Mouse (Mus musculus): ENCODE measurements around the gene Traf3ip1.
"Not testable (repeated sequence)": the region's sequence is repeated elsewhere in the genome, so short reads cannot be mapped to it uniquely, and the experiment has no call there.

Gene Traf3ip1

DNA sequence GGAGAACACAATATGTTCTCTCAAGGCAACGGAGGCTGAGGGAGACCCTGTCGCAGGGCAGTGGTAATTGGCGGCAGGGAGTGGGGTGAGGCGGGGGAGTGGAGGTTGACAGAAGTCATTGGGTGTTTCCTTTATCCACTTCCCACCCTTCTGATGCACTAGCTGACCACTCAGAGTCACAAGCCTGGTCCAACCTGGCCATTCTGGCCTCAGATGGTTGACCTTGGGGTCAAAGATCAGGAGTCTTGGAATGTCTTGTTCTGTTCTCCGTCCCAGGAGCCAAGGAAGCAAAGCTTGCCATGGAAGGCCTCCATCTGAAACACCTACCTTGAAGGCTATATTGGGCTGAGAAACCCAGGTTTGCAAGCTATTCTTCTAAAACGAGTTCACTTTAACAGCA, 28.3 kb upstream of the Traf3ip1 start:
- no peak for DNase-seq

- DNase-seq = no peak
Measured at GRCm38 (mm10) chr1:91469888-91470419, 24.5 kb upstream of the Traf3ip1 start.

- DNase-seq = not testable (repeated sequence)
Measured at GRCm38 (mm10) chr1:91478145-91478544, 16.3 kb upstream of the Traf3ip1 start.

DNA sequence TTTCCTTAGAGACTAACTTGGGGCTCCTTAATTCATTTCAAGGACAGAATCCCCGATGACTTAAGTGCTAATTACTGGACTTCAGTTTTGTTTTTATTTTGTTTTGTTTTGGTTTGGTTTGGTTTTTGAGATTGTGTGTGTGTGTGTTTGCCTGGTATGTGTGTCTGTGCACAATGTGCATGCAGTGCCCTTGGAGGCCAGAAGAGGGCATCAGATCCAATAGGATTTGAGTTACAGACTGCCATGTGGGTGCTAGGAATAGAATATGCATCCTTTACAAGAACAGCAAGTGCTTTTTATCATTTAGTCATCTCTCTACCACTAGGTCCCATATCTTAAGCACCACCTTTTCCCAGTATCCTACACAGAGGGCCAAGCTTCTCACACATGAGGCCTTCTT, 15.5 kb upstream of the Traf3ip1 start:
- DNase-seq = no peak

GRCm38 (mm10) chr1:91482616-91483211, 11.7 kb upstream of the Traf3ip1 start:
- DNase-seq = no peak

- DNase-seq = peak; percentile 82 to 91
Measured at GRCm38 (mm10) chr1:91483304-91484010, 11.0 kb upstream of the Traf3ip1 start.

- DNase-seq = no peak
Measured at GRCm38 (mm10) chr1:91484011-91484346, 10.5 kb upstream of the Traf3ip1 start.

DNA sequence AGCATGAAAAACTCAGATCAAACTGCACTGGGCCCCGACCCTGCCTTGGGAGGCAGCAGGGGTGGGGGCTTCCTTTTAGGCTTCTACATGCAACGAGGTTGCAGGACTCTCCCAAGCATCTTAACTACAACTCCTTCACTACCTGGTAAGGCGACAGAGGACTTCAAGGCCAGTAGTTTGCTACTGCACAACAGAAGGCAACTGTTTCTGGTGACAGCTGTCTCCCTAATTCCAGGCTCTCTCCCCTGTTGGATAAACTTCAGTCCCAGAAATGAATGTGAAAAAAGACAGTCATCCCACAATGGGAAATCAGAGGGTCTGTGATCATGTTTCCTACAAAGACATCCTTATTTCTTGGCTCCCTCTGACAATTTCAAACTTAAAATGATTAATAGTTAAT, 9.0 kb upstream of the Traf3ip1 start:
- no peak for DNase-seq

- DNase-seq = no peak
Measured at GRCm38 (mm10) chr1:91486165-91486564, 8.3 kb upstream of the Traf3ip1 start.

- no peak for DNase-seq
Measured at GRCm38 (mm10) chr1:91490322-91490721, 4.1 kb upstream of the Traf3ip1 start.

DNA sequence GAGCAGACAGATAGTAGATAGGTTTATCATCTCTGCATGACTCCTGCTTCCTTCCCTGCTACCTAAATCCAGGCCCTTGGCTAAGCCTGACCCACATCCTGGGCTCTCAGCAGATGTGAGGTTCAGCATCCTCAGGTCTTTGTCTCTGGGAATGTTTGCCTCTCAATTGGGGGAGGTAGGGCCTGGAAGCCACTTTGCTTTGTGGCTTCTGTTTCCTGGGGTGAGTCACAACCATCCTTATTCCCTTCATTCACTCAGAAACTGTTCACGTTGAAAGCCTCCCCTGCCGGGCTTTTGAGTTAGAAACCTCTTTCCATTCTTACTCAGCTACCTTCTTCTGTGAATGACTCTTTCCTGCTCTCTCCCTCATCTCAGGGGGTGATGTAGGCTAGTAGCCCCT, 1.7 kb upstream of the Traf3ip1 start:
- DNase-seq = no peak

GRCm38 (mm10) chr1:91493938-91494337, 509 bp upstream of the Traf3ip1 start:
- DNase-seq = peak in 1 of 2 experiments; percentile 36

DNA sequence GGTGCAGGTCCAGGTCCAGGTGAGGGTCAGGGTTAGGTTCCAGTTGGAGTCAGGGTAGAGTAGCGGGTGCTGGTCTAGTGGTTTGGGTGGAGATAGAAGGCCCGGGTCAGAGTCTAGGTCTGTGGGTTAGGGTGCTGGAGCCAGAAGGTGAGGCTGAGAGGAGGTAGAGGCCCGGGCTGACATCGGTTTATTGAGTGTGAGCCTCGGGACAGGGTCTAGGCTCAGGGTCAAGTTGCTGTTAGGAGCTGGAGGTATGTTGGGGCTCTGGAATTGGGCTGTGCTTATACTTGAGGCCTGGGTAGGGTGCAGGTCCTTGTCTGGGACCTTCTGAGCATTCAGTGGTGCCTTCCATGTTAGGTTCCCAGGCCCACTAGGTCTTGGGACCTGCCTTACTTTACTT, 874 bp downstream of the Traf3ip1 start:
- no peak for DNase-seq

DNA sequence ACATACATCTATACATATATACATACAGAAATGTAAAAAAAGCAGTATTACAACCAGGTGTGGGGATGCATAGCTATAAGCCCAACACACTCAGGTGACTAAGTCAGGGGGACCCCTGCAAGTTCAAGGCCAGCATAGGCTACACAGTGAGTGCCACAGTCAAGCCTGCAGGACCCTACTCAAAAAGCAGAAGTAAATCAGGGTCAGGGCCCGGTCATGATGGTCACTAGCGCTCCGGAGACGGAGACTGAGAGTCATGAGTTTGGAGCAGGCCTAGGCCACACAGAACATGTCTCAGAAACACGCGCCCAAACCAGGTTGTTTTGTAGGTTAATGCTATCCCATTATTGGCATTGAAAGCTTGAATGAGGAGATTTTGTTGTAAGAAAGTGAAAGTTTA, 4.1 kb downstream of the Traf3ip1 start:
- DNase-seq = no peak

- no peak for DNase-seq
Measured at GRCm38 (mm10) chr1:91504615-91505014, 10.2 kb downstream of the Traf3ip1 start.

DNA sequence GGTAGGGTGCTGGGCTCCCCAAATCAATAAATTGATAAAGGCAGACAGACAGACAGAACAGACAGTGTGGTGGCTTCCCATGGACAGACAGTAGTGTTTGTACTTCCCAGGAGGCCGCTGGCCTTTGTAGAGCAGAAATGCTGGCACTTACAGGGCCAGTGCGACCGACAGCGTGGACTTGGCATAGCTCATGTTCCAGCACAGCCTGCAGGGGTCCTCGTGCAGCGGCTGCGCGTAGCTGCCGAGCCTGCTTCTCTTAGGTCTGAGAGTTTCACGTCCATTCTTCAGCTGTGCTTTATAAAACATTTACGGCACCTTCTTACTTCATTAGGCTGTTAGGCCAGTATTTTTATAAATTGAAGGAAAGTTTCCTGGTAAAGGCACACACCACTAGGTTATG, 20.5 kb downstream of the Traf3ip1 start:
- peak in 1 of 2 experiments; percentile 40 for DNase-seq

- no peak for DNase-seq
Measured at GRCm38 (mm10) chr1:91515642-91516041, 21.2 kb downstream of the Traf3ip1 start.

GRCm38 (mm10) chr1:91523759-91524158, 29.3 kb downstream of the Traf3ip1 start:
- peak; percentile 55 to 75 for DNase-seq

- no peak for DNase-seq
Measured at GRCm38 (mm10) chr1:91525838-91526237, 31.4 kb downstream of the Traf3ip1 start.

- DNase-seq = no peak
Measured at GRCm38 (mm10) chr1:91530166-91530565, 35.7 kb downstream of the Traf3ip1 start.

- no peak for DNase-seq
Measured at GRCm38 (mm10) chr1:91532243-91532642, 37.8 kb downstream of the Traf3ip1 start.

DNA sequence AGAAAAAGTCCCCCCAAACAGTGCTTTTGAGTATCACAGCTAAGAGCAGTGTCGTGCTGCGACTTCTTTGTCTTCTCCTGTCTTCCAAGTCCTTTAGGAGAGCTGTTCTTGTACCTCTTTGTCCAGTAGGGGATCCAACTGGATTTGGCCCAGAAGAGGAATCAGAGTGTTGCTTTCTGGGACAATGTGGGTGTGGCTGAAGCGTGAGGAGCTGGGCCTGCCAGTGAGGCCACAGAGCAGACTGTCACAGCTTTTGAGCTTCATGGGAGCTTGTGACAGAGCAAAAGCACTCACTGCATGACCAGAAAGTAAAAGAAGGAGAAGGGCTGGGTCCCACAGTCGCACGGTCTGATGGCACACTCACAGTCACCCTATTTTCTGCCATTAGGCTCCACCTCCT, 38.4 kb downstream of the Traf3ip1 start:
- no peak for DNase-seq

GRCm38 (mm10) chr1:91533483-91533882, 39.0 kb downstream of the Traf3ip1 start:
- DNase-seq = no peak

- no peak for DNase-seq
Measured at GRCm38 (mm10) chr1:91533961-91534723, 39.7 kb downstream of the Traf3ip1 start.
